Mouse (Mus musculus) kidney, adult 18-20 months (tissue): ENCODE results near the gene Gm379.

Experiments used
- DNase-seq: peaks from one replicate; pipeline ENCODE4 v3.0.0; 2021

Gene Gm379

DNA sequence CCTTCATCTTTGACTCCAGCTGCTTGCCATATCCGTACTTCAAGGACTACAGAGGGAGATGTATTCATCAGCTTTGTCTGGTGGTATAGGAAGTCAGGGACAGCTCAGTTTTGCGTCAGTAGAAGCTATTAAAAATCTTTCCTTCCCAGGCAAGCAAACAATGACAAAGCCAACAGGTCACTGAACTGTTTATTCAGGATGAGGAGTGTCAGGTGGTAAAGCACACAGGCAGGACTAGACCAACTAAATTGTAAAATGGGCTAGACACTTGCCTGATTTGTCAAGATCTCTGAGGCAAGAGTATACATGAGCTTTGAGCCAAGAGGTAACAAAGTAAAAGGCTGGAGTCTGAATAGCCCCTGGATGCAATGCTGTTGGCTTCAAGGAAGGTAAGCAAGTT, at the start of gene Gm379:
TSS of gene Gm379 (minus strand) at position 7 of the 400 bp plus-strand sequence.
- DNase-seq = no peak

GRCm38 (mm10) chrX:108704312-108704711, 39.6 kb upstream of the Gm379 start:
- DNase-seq = no peak

DNA sequence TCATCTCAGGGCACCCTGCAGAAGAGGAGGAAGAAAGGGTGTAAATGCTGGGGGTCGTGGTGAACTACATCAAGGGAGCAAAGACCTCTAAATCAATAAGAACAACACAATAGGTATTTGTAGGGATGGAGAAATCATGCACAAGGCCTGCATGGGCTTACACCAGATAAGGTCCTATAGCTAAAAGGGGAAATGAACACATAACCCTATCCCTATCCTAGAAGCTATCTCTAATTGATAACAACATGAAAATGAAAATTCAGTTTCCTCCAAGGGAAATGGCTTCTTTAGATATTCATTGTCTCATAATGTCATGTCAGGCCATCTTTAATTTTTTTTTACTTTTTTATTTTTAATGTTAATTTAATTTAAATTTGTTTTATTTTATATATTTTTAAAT, 4.2 kb upstream of the Gm379 start:
- no peak for DNase-seq

DNA sequence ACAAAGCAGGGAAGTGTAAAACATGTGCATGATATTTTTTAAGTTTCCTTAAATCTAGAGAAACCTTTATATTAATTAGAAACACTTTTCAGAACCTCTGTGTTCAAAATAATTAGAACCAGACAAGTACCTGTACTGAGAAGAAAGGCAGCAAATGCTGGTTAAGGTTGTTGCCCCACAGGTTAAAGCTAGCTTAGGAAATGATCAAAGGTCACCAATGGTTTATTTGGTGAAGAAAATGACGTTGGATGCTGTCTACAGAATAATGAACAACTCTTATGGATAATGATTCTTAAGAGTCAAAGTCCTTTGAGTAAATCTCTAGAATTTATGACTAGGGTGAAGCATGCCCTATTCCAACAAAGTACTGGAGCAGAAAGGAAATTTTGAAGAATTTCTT, 42.7 kb downstream of the Gm379 start:
- no peak for DNase-seq

GRCm38 (mm10) chrX:108620886-108621285, 43.8 kb downstream of the Gm379 start:
- no peak for DNase-seq
